Mouse (Mus musculus) intestine, postnatal 0 days (tissue): Measurements from ENCODE around the gene Nelfa. TPM values are rescaled to one million over a fixed set of nuclear protein-coding genes. Genes with fewer than 3 reads are reported as not detected.
"Not testable (repeated sequence)": the region's sequence is repeated elsewhere in the genome, so short reads cannot be mapped to it uniquely, and the experiment has no call there.

Experiments used
- ATAC-seq: fragments of 200-750 bp; cut with Nextera tagmentation; 2 replicates; pipeline ENCODE4 v1.8.0; 2017; ENCODE audit warnings: mild to moderate bottlenecking, moderate TSS enrichment, moderate library complexity
- H3K27ac ChIP-seq: fragments of 300-500 bp; sonication (generic); 2 replicates; pipeline ENCODE4 v1.5.1; 2014; ENCODE audit warnings: mild to moderate bottlenecking, low read depth, low read length, moderate library complexity
- H3K27me3 ChIP-seq: fragments of 300-500 bp; sonication (generic); replicated peaks from 2 replicates; pipeline ENCODE4 v1.6.1; 2014; ENCODE audit warnings: low read length, mixed read lengths; ENCODE audit not compliant: control insufficient read depth, insufficient read depth
- H3K36me3 ChIP-seq: fragments of 300-500 bp; sonication (generic); 2 replicates; pipeline ENCODE4 v1.6.1; 2014; ENCODE audit warnings: mild to moderate bottlenecking, moderate library complexity; ENCODE audit not compliant: control insufficient read depth, insufficient read depth
- H3K4me1 ChIP-seq: fragments of 300-500 bp; sonication (generic); replicated peaks from 2 replicates; pipeline ENCODE4 v1.6.1; 2014; ENCODE audit warnings: antibody characterized with exemption, low read length, mixed read lengths; ENCODE audit not compliant: control insufficient read depth, insufficient read depth
- H3K4me2 ChIP-seq: fragments of 300-500 bp; sonication (generic); replicated peaks from 2 replicates; pipeline ENCODE4 v1.6.1; 2014; ENCODE audit warnings: low read depth, mild to moderate bottlenecking, moderate library complexity
- H3K4me3 ChIP-seq: fragments of 300-500 bp; sonication (generic); 2 replicates; pipeline ENCODE4 v1.5.1; 2014; ENCODE audit warnings: low read depth, low read length
- H3K9ac ChIP-seq: fragments of 300-500 bp; sonication (generic); 2 replicates; pipeline ENCODE4 v1.6.1; 2014; ENCODE audit warnings: mild to moderate bottlenecking, low read depth, low read length
- H3K9me3 ChIP-seq: fragments of 300-500 bp; sonication (generic); 2 replicates; pipeline ENCODE4 v1.6.1; 2016; ENCODE audit warnings: mixed run types; ENCODE audit not compliant: control insufficient read depth
- CTCF ChIP-seq: sonication (generic); IDR thresholded peaks from 2 replicates; pipeline ENCODE4 v1.5.1; 2016; ENCODE audit warnings: low read depth, mild to moderate bottlenecking, control low read depth, antibody characterized with exemption, moderate library complexity
- WGBS: fragments of 180-500 bp; shearing (Covaris S2); extraction: QIAGEN DNeasy Blood & Tissue Kit; methylation state at CpG from one replicate; pipeline ENCODE4 v1.1.7; 2014; 5-methylcytosine and 5-hydroxymethylcytosine counted together
- polyA plus RNA-seq: library from polyadenylated mRNA; unstranded; fragments of >200 nt; fragmentation: Nextera tagmentation; extraction: Ambion mirVana; gene quantifications from 2 replicates; pipeline ENCODE4 v1.2.1, GENCODE M21; 2015

Nelfa gene
- polyA plus RNA-seq, 1 experiment from 2014 or later: 19.1 TPM

- no peaks in the 10 kb centered on the region for H3K27me3 ChIP-seq
- no peaks in the 10 kb centered on the region for H3K4me1 ChIP-seq
- ATAC-seq: no peak
- H3K36me3 ChIP-seq: peaks cover 34% of the 10 kb centered on the region
- no peak overlapping the region for H3K27ac ChIP-seq
- no peak overlapping the region for H3K4me2 ChIP-seq
- H3K4me3 ChIP-seq: no peak overlapping the region
- no peak overlapping the region for H3K9ac ChIP-seq
- H3K9me3 ChIP-seq: no peaks in the 10 kb centered on the region
- no peak for TF ChIP-seq CTCF
- WGBS: 63% methylated on average over 2 of the region's 2 CpGs
Measured at GRCm38 (mm10) chr5:33922566-33922965, 13.6 kb downstream of the Nelfa start.

- no peak overlapping the region for H3K4me3 ChIP-seq
- H3K4me2 ChIP-seq: no peak overlapping the region
- no peaks in the 10 kb centered on the region for H3K27me3 ChIP-seq
- H3K9ac ChIP-seq: no peak overlapping the region
- no peak for ATAC-seq
- WGBS: 89% methylated on average over 7 of the region's 7 CpGs
- no peaks in the 10 kb centered on the region for H3K4me1 ChIP-seq
- peaks cover 39% of the 10 kb centered on the region for H3K36me3 ChIP-seq
- TF ChIP-seq CTCF: no peak
- no peaks in the 10 kb centered on the region for H3K9me3 ChIP-seq
- H3K27ac ChIP-seq: no peak overlapping the region
Measured at GRCm38 (mm10) chr5:33921486-33922235, 14.6 kb downstream of the Nelfa start.

DNA sequence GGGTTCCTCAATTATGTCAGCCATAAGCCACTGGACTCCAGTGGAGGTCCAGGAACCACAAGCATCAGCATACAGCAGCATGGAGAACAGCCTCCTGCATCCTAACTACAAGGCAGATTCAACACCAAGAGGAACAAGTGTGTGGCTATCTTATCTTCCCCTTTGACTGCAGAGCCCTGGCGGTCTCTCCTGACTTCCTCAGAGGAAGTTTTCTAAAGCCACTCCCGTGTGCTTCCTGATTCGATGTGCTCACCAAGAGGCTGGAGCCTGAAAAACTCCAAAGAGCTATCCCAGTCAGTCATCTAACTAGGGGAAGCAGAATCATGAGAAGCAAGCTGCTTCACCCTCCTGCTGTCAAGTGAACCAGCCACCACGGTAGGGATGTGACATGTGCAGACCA is 15.3 kb downstream of the Nelfa start:
- H3K27me3 ChIP-seq: no peaks in the 10 kb centered on the region
- no peak overlapping the region for H3K27ac ChIP-seq
- no peak overlapping the region for H3K4me2 ChIP-seq
- no peak for TF ChIP-seq CTCF
- WGBS: 77% methylated on average over 4 of the region's 4 CpGs
- H3K9me3 ChIP-seq: no peaks in the 10 kb centered on the region
- no peaks in the 10 kb centered on the region for H3K4me1 ChIP-seq
- peaks cover 44% of the 10 kb centered on the region for H3K36me3 ChIP-seq
- H3K4me3 ChIP-seq: no peak overlapping the region
- no peak overlapping the region for H3K9ac ChIP-seq
- no peak for ATAC-seq

DNA sequence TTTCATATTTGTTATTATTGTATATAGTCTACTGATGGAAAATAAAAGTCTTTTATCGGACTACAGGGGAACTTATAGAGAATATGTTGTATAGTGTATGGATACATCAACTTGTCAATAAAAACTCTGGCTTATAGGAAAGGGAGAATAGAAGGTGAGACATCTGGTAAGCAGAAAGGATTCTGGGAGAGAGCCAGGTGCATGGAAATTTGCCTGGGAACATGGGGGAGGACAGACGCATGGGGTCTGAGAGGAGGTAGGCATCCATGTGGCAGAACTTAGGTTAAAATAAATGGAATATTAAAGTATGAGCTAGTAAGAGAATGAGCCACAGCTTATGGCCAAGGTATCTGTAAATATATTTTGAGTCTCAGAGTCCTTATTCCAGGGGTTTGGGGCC is 16.2 kb downstream of the Nelfa start:
- no peaks in the 10 kb centered on the region for H3K27me3 ChIP-seq
- H3K4me2 ChIP-seq: no peak overlapping the region
- H3K9ac ChIP-seq: no peak overlapping the region
- no peak for ATAC-seq
- no peaks in the 10 kb centered on the region for H3K9me3 ChIP-seq
- TF ChIP-seq CTCF: no peak
- no peak overlapping the region for H3K27ac ChIP-seq
- peaks cover 44% of the 10 kb centered on the region for H3K36me3 ChIP-seq
- WGBS: 95% methylated on average over 2 of the region's 2 CpGs
- no peak overlapping the region for H3K4me3 ChIP-seq
- H3K4me1 ChIP-seq: no peaks in the 10 kb centered on the region

DNA sequence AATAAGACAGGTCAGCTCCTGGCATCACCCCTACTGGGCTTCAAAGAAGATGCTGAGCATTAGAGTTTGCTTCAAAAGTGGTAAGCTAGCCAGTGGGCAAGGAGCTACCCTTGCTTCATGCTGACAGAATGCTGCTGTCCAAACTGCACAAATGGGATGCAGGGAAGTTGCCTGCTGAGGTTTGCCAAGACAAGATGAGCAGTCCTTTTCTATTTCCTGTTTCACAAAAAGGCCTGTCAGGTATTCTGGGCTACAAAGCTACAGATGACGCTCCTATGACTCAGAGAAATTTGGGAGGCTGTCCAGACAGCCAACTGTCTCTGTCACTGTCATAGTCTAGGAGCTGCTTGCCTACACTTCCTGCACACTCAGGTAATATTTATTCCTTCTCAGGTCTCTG is 16.7 kb downstream of the Nelfa start:
- 89% methylated on average over 1 of the region's 1 CpGs for WGBS

DNA sequence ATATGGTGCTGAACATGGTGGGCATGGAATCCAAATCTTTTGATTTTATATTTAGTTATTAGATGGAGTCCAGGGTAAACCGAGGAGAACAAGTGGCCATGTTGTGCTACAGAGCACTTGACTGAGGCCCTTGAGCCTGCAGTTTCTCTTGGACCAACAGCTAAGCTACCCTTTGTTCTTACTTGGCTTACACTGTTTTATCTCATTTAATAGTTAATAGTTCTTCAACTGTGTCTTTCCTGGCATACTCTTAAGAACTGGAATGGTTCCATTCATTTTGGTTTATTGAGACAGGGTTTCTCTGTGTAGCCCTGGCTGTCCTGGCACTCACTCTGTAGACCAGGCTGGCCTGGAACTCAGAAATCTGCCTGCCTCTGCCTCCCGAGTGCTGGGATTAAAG is 19.6 kb downstream of the Nelfa start:
- not testable (repeated sequence) for H3K4me3 ChIP-seq, H3K9me3 ChIP-seq, H3K27me3 ChIP-seq, H3K4me1 ChIP-seq, H3K27ac ChIP-seq, H3K9ac ChIP-seq, ATAC-seq, H3K4me2 ChIP-seq
- WGBS: 95% methylated on average over 2 of the region's 2 CpGs
- peaks cover 48% of the 10 kb centered on the region for H3K36me3 ChIP-seq

More for the DNA sequence above, 16.7 kb downstream of the Nelfa start:
- Histone ChIP-seq H3K9ac (no peak overlapping the region), H3K4me1 (no peaks in the 10 kb centered on the region), H3K4me2 (no peak overlapping the region), H3K9me3 (no peaks in the 10 kb centered on the region), H3K36me3 (peaks cover 44% of the 10 kb centered on the region), H3K4me3 (no peak overlapping the region), H3K27ac (no peak overlapping the region), H3K27me3 (no peaks in the 10 kb centered on the region)
- no peak for TF ChIP-seq CTCF
- no peak for ATAC-seq

DNA sequence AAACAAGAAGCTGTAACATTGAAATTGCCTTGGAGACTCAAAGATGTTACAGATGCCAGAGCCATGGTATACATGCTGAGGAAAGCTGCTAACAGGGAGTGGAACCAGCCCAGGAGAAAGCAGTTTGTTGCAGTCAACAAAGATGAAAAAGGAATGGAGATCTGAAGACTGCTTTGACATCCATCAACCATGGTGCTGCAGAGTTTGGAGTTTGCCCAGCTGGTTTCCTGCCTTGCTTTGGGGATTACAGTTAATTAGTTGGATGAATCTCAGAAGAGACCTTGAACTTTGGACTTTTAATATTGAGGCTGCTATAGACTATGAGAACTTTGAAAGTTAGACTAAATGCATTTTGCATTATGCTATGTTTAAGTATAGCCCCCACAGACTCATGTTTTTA is 21.2 kb downstream of the Nelfa start:
- H3K9ac ChIP-seq, ATAC-seq, H3K27ac ChIP-seq, H3K4me2 ChIP-seq, H3K9me3 ChIP-seq, H3K4me3 ChIP-seq, H3K4me1 ChIP-seq, H3K27me3 ChIP-seq: not testable (repeated sequence)
- H3K36me3 ChIP-seq: peaks cover 35% of the 10 kb centered on the region
